In the genomic region with DNA sequence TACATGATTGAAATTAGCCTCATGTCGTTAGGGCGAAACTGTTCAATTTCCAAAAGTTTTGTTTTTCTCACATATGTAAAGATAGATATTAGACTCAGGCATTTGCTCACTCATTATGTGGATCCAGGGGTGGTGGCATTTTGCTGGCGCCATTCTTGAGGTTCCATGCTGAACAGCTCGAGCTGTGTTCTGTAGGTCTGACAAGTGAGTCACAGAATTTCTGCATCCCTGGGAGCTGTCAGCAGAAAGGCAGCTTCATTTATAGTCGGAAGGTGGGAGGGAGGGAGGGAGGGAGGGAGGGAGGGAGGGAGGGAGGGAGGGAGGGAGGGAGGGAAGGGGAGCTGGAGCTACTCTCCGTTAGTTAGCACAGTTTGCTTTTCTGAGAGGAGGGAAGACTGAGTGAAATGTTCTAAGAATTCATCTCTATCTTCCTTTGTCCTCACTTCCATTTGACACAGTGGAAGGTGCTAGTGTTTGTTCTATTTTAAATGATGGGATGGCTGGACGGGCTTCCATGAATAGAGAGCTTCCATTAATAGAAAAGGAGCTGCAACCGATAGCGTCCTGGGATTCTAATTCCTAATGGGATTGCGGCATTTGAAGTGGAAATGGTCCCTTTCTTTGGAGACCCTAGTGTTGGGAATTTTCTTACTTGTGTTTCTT, we compare ENCODE assay signal across 12 mouse cellular contexts.
DNase-seq lines count a peak whose midpoint lies in the region; TF ChIP-seq lines count a peak whose summit lies in the region.
"Had no signal": no experiment of that assay in that cellular context is flagged by ENCODE, and none has a peak within 500 bp of the region (broad histone marks: within the 10 kb centered on the region; RNA-seq: fewer than 3 reads in every experiment).

No protein-coding gene starts in this region.

- no peak for DNase-seq in gastrocnemius, adult 2 months
- no peak for DNase-seq in gastrocnemius, postnatal 14 days
- DNase-seq in layer of hippocampus, adult 8-10 months (ENCODE audit: low spot score in 2 of 2) = peak; percentile 34 to 39
- DNase-seq in layer of hippocampus, postnatal 25 days (ENCODE audit: extremely low spot score in 1 of 2, low spot score in 1 of 2) = no peak
- DNase-seq in brain, embryonic 18.5 days (ENCODE audit: low read depth, low spot score) = peak; percentile 12
- peak; percentile 65 to 85 for DNase-seq in left cerebral cortex, postnatal 25 days (ENCODE audit: low spot score in 2 of 2)
- DNase-seq in kidney, postnatal 36 days = no peak
- no peak for DNase-seq in embryo, embryonic 10.5 days (ENCODE audit: low spot score)
- DNase-seq: cerebellum, adult 9-10 months; kidney, postnatal 25 days; lung, embryonic 14.5 days had no signal

- H3K27ac ChIP-seq in gastrocnemius, adult 2 months = peak overlapping the region; percentile 48
- H3K27ac ChIP-seq: embryonic facial prominence, embryonic 10.5 days had no signal

- intact Hi-C loops in gastrocnemius, adult 2 months (cut with DNase I) = no loop called here
- intact Hi-C loops in gastrocnemius, postnatal 14 days (cut with DNase I; ENCODE audit: low total_unique reads) = no loop called here
- intact Hi-C loops in left cerebral cortex, postnatal 25 days (cut with DNase I) = loop anchor here (2.0 kb wide), 1 partner anchor 26 kb away; no protein-coding TSS in a partner anchor

- no peak for TF ChIP-seq CTCF in gastrocnemius, adult 2 months (IDR thresholded peaks at IDR 0.05)

- peak overlapping the region; percentile 13; the same call in 1 of the 2 replicates for H3K4me3 ChIP-seq in gastrocnemius, adult 2 months
- H3K4me3 ChIP-seq: embryonic facial prominence, embryonic 10.5 days had no signal

Comparison
In these comparisons a context has a peak if more than half of its experiments do, and no peak if none do; other contexts are left out.
1. DNase-seq: peak in layer of hippocampus, adult 8-10 months (2 of 2), brain, embryonic 18.5 days (single experiment) and left cerebral cortex, postnatal 25 days (2 of 2); none in gastrocnemius, adult 2 months (single experiment), gastrocnemius, postnatal 14 days (single experiment), layer of hippocampus, postnatal 25 days (0 of 2), kidney, postnatal 36 days (0 of 2) and embryo, embryonic 10.5 days (single experiment).